Mouse (Mus musculus): Measurements from ENCODE around the gene Slc35b2. TPM values are rescaled to one million over a fixed set of nuclear protein-coding genes. Genes with fewer than 3 reads are reported as not detected.

Slc35b2 gene
- polyA plus RNA-seq, 1 experiment from 2014 or later = 91.5 TPM

DNA sequence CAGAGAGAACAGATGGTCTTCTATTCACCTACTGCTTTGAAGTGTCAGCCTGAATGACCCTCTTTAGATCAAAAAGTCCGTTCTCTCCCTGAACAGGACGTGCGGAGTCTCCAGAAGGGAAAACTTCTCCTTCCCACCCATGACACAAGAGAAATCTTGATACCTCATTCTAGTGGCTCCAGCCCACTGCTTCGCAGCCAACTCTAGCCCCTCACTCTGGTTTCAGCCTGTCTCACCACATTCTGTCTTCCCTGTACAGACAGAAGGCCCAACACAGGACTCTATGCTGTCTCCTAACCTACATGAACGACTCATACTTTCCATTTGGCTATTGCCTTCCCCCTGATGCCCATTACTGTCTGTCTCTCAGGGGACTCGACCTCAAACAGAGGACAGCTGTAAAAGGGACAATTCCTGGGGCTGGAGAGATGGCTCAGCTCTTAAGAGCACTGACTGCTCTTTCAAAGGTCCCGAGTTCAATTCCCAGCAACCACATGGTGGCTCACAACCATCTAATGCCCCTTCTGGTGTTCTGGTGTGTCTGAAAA lies 12.4 kb upstream of the Slc35b2 start:
- no peak overlapping the region for H3K9ac ChIP-seq (replicated peaks; ENCODE audit: low read depth, low read length)
- no peaks in the 10 kb centered on the region for H3K9me3 ChIP-seq (ENCODE audit: control insufficient read depth, low read length)
- H3K27ac ChIP-seq (ENCODE audit: low read length) = no peak overlapping the region
- H3K4me1 ChIP-seq (replicated peaks; ENCODE audit: control insufficient read depth, insufficient read depth, low read length) = peaks cover 22% of the 10 kb centered on the region
- H3K4me3 ChIP-seq (replicated peaks; ENCODE audit: low read length) = no peak overlapping the region
- ATAC-seq = no peak
- no peaks in the 10 kb centered on the region; the same call in 1 of the 2 replicates for H3K27me3 ChIP-seq (replicated peaks; ENCODE audit: control insufficient read depth, insufficient read depth, low read length)
- no peak overlapping the region for H3K4me2 ChIP-seq (ENCODE audit: low read length)
- 49% methylated on average over 7 of the region's 7 CpGs for WGBS
- H3K36me3 ChIP-seq (ENCODE audit: control insufficient read depth, insufficient read depth) = peaks cover 4% of the 10 kb centered on the region

DNA sequence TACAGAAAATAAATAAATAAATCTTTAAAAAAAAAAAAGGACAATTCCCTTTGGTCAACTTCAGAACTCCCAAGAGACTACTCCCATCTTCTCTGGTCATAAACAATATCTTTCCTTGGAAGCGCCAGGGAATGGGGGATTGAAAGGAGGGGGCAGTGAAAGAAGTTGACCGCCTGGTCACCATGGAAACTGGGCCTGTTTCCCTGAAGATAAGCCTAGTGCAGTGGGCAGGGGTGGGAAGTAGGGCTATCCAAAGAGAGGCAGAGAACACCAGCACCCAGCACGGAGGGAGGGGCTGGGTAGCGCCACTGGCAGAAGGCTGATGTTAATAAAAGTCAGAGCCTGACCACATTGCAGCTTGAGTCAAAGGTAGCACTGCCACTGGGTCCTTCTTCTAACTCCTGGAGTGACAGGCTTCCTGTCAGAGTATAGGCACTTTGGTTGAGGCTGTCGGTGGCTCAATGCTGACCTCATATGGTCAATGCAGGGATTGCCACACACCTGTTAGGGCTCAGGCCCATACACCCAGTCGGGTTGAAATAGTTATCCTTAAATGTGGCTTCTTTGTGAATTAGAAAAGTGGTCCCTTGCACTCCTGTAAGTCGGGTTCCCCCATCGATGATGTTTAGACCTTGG lies 11.7 kb upstream of the Slc35b2 start:
- no peak overlapping the region for H3K9ac ChIP-seq (replicated peaks; ENCODE audit: low read depth, low read length)
- peak; percentile 16; the same call in 1 of the 2 replicates for ATAC-seq
- H3K9me3 ChIP-seq (ENCODE audit: control insufficient read depth, low read length) = no peaks in the 10 kb centered on the region
- H3K27ac ChIP-seq (ENCODE audit: low read length) = no peak overlapping the region
- H3K27me3 ChIP-seq (replicated peaks; ENCODE audit: control insufficient read depth, insufficient read depth, low read length) = peaks cover 4% of the 10 kb centered on the region; the same call in 1 of the 2 replicates
- no peaks in the 10 kb centered on the region for H3K36me3 ChIP-seq (ENCODE audit: control insufficient read depth, insufficient read depth)
- H3K4me3 ChIP-seq (replicated peaks; ENCODE audit: low read length) = no peak overlapping the region
- peaks cover 25% of the 10 kb centered on the region for H3K4me1 ChIP-seq (replicated peaks; ENCODE audit: control insufficient read depth, insufficient read depth, low read length)
- 2% methylated on average over 8 of the region's 8 CpGs for WGBS
- no peak overlapping the region for H3K4me2 ChIP-seq (ENCODE audit: low read length)

- H3K9ac ChIP-seq (replicated peaks; ENCODE audit: low read depth, low read length) = no peak overlapping the region
- ATAC-seq = no peak
- 90% methylated on average over 3 of the region's 3 CpGs for WGBS
These were observed 10.6 kb upstream of the Slc35b2 start for GRCm38 (mm10) chr17:45553065-45553464.

GRCm38 (mm10) chr17:45554420-45554819 lies 9.3 kb upstream of the Slc35b2 start:
- no peak overlapping the region for H3K4me2 ChIP-seq (ENCODE audit: low read length)
- H3K9ac ChIP-seq (replicated peaks; ENCODE audit: low read depth, low read length) = no peak overlapping the region
- ATAC-seq = no peak

More at GRCm38 (mm10) chr17:45553065-45553464, 10.6 kb upstream of the Slc35b2 start:
- H3K36me3 ChIP-seq (ENCODE audit: control insufficient read depth, insufficient read depth) = no peaks in the 10 kb centered on the region
- no peak overlapping the region for H3K27ac ChIP-seq (ENCODE audit: low read length)
- H3K4me1 ChIP-seq (replicated peaks; ENCODE audit: control insufficient read depth, insufficient read depth, low read length) = peaks cover 16% of the 10 kb centered on the region
- H3K4me3 ChIP-seq (replicated peaks; ENCODE audit: low read length) = no peak overlapping the region
- no peak overlapping the region for H3K4me2 ChIP-seq (ENCODE audit: low read length)
- peaks cover 6% of the 10 kb centered on the region; the same call in 1 of the 2 replicates for H3K27me3 ChIP-seq (replicated peaks; ENCODE audit: control insufficient read depth, insufficient read depth, low read length)
- H3K9me3 ChIP-seq (ENCODE audit: control insufficient read depth, low read length) = no peaks in the 10 kb centered on the region

GRCm38 (mm10) chr17:45555452-45556106 lies 8.1 kb upstream of the Slc35b2 start, which contains the start of gene Nfkbie:
Gene Nfkbie (plus strand): TSS chr17:45555703.
- H3K36me3 ChIP-seq (ENCODE audit: control insufficient read depth, insufficient read depth) = no peaks in the 10 kb centered on the region
- H3K4me3 ChIP-seq (replicated peaks; ENCODE audit: low read length) = peak within 1 kb of the TSS; percentile 61
- H3K9me3 ChIP-seq (ENCODE audit: control insufficient read depth, low read length) = no peaks in the 10 kb centered on the region
- peak within 1 kb of the TSS; percentile 71 for H3K9ac ChIP-seq (replicated peaks; ENCODE audit: low read depth, low read length)
- H3K27me3 ChIP-seq (replicated peaks; ENCODE audit: control insufficient read depth, insufficient read depth, low read length) = peaks cover 6% of the 10 kb centered on the region; the same call in 1 of the 2 replicates
- H3K4me2 ChIP-seq (ENCODE audit: low read length) = peak within 1 kb of the TSS; percentile 94
- ATAC-seq = peak; percentile 80
- H3K4me1 ChIP-seq (replicated peaks; ENCODE audit: control insufficient read depth, insufficient read depth, low read length) = peaks cover 11% of the 10 kb centered on the region
- under 1% methylated on average over 45 of the region's 45 CpGs for WGBS
- H3K27ac ChIP-seq (ENCODE audit: low read length) = no peak within 1 kb of the TSS

More at GRCm38 (mm10) chr17:45554420-45554819, 9.3 kb upstream of the Slc35b2 start:
- Histone ChIP-seq H3K9me3 (ENCODE audit: control insufficient read depth, low read length) (no peaks in the 10 kb centered on the region), H3K4me3 (replicated peaks; ENCODE audit: low read length) (no peak overlapping the region), H3K27ac (ENCODE audit: low read length) (no peak overlapping the region), H3K27me3 (replicated peaks; ENCODE audit: control insufficient read depth, insufficient read depth, low read length) (peaks cover 6% of the 10 kb centered on the region; the same call in 1 of the 2 replicates), H3K4me1 (replicated peaks; ENCODE audit: control insufficient read depth, insufficient read depth, low read length) (peaks cover 16% of the 10 kb centered on the region), H3K36me3 (ENCODE audit: control insufficient read depth, insufficient read depth) (no peaks in the 10 kb centered on the region)
- 60% methylated on average over 1 of the region's 1 CpGs for WGBS

GRCm38 (mm10) chr17:45556107-45556489 lies 7.6 kb upstream of the Slc35b2 start:
- ATAC-seq = no peak
- peak overlapping the region; percentile 71 for H3K9ac ChIP-seq (replicated peaks; ENCODE audit: low read depth, low read length)
- 2% methylated on average over 14 of the region's 14 CpGs for WGBS
- no peaks in the 10 kb centered on the region for H3K36me3 ChIP-seq (ENCODE audit: control insufficient read depth, insufficient read depth)
- peak overlapping the region; percentile 94 for H3K4me2 ChIP-seq (ENCODE audit: low read length)
- H3K9me3 ChIP-seq (ENCODE audit: control insufficient read depth, low read length) = no peaks in the 10 kb centered on the region
- H3K27me3 ChIP-seq (replicated peaks; ENCODE audit: control insufficient read depth, insufficient read depth, low read length) = peaks cover 6% of the 10 kb centered on the region; the same call in 1 of the 2 replicates
- peaks cover 11% of the 10 kb centered on the region for H3K4me1 ChIP-seq (replicated peaks; ENCODE audit: control insufficient read depth, insufficient read depth, low read length)
- peak overlapping the region; percentile 61 for H3K4me3 ChIP-seq (replicated peaks; ENCODE audit: low read length)
- H3K27ac ChIP-seq (ENCODE audit: low read length) = no peak overlapping the region

- Histone ChIP-seq H3K4me2 (ENCODE audit: low read length) (peak overlapping the region; percentile 94), H3K27ac (ENCODE audit: low read length) (no peak overlapping the region), H3K36me3 (ENCODE audit: control insufficient read depth, insufficient read depth) (no peaks in the 10 kb centered on the region), H3K9me3 (ENCODE audit: control insufficient read depth, low read length) (no peaks in the 10 kb centered on the region), H3K9ac (replicated peaks; ENCODE audit: low read depth, low read length) (no peak overlapping the region), H3K4me1 (replicated peaks; ENCODE audit: control insufficient read depth, insufficient read depth, low read length) (peaks cover 11% of the 10 kb centered on the region), H3K27me3 (replicated peaks; ENCODE audit: control insufficient read depth, insufficient read depth, low read length) (peaks cover 6% of the 10 kb centered on the region; the same call in 1 of the 2 replicates), H3K4me3 (replicated peaks; ENCODE audit: low read length) (no peak overlapping the region; the same call in 1 of the 2 replicates)
- WGBS = 71% methylated on average over 3 of the region's 3 CpGs
- ATAC-seq = no peak
These were observed 7.0 kb upstream of the Slc35b2 start for GRCm38 (mm10) chr17:45556514-45557245.

GRCm38 (mm10) chr17:45557246-45557824 lies 6.3 kb upstream of the Slc35b2 start:
- WGBS = 76% methylated on average over 7 of the region's 7 CpGs

More at GRCm38 (mm10) chr17:45557246-45557824, 6.3 kb upstream of the Slc35b2 start:
- H3K27me3 ChIP-seq (replicated peaks; ENCODE audit: control insufficient read depth, insufficient read depth, low read length) = peaks cover 6% of the 10 kb centered on the region; the same call in 1 of the 2 replicates
- H3K27ac ChIP-seq (ENCODE audit: low read length) = no peak overlapping the region
- H3K4me2 ChIP-seq (ENCODE audit: low read length) = no peak overlapping the region
- H3K9me3 ChIP-seq (ENCODE audit: control insufficient read depth, low read length) = no peaks in the 10 kb centered on the region
- H3K9ac ChIP-seq (replicated peaks; ENCODE audit: low read depth, low read length) = no peak overlapping the region
- peaks cover 8% of the 10 kb centered on the region for H3K4me1 ChIP-seq (replicated peaks; ENCODE audit: control insufficient read depth, insufficient read depth, low read length)
- H3K4me3 ChIP-seq (replicated peaks; ENCODE audit: low read length) = no peak overlapping the region
- ATAC-seq = no peak
- no peaks in the 10 kb centered on the region for H3K36me3 ChIP-seq (ENCODE audit: control insufficient read depth, insufficient read depth)
